Mouse (Mus musculus): ENCODE results near the gene Nanog. TPM values are rescaled to one million over a fixed set of nuclear protein-coding genes. Genes with fewer than 3 reads are reported as not detected.

Gene Nanog
- polyA plus RNA-seq, 1 experiment from 2014 or later = 0.11 TPM

- DNase-seq (ENCODE audit: low spot score) = no peak
- Histone ChIP-seq H3K4me2 (ENCODE audit: low read depth, low read length) (no peak overlapping the region), H3K4me3 (ENCODE audit: low read depth, low read length) (no peak overlapping the region), H3K9me3 (ENCODE audit: control insufficient read depth, low read length) (no peaks in the 10 kb centered on the region), H3K9ac (ENCODE audit: low read depth, low read length) (no peak overlapping the region), H3K4me1 (ENCODE audit: control insufficient read depth, insufficient read depth, low read length) (peaks cover 3% of the 10 kb centered on the region; the same call in 1 of the 2 replicates), H3K27ac (replicated peaks; ENCODE audit: low read depth, low read length) (no peak overlapping the region), H3K36me3 (ENCODE audit: control insufficient read depth, insufficient read depth, low read length) (no peaks in the 10 kb centered on the region), H3K27me3 (replicated peaks; ENCODE audit: control insufficient read depth, insufficient read depth, low read length) (no peaks in the 10 kb centered on the region; the same call in 1 of the 2 replicates)
- 74% methylated on average over 11 of the region's 11 CpGs for WGBS
- no peak for ATAC-seq (ENCODE audit: low read depth)
Measured at GRCm38 (mm10) chr6:122762952-122763700, 55.8 kb downstream of the Nanog start.

- Histone ChIP-seq H3K36me3 (ENCODE audit: control insufficient read depth, insufficient read depth, low read length) (no peaks in the 10 kb centered on the region), H3K9me3 (ENCODE audit: control insufficient read depth, low read length) (no peaks in the 10 kb centered on the region), H3K4me1 (ENCODE audit: control insufficient read depth, insufficient read depth, low read length) (peaks cover 3% of the 10 kb centered on the region; the same call in 1 of the 2 replicates), H3K27me3 (replicated peaks; ENCODE audit: control insufficient read depth, insufficient read depth, low read length) (no peaks in the 10 kb centered on the region; the same call in 1 of the 2 replicates), H3K4me2 (ENCODE audit: low read depth, low read length) (peak overlapping the region; percentile 92), H3K27ac (replicated peaks; ENCODE audit: low read depth, low read length) (no peak overlapping the region; the same call in 1 of the 2 replicates), H3K9ac (ENCODE audit: low read depth, low read length) (peak overlapping the region; percentile 58), H3K4me3 (ENCODE audit: low read depth, low read length) (peak overlapping the region; percentile 48)
- WGBS = 31% methylated on average over 17 of the region's 17 CpGs
- DNase-seq (ENCODE audit: low spot score) (no peak), ATAC-seq (ENCODE audit: low read depth) (0 out of 2 replicates have a peak, but pooled peaks have one; percentile 3)
Measured at GRCm38 (mm10) chr6:122763844-122764445, 56.7 kb downstream of the Nanog start.

Other genes with a start within 250 kb of the Nanog start
- gene Rimklb, start 208.7 kb upstream of the Nanog start, polyA plus RNA-seq (2014; fragmentation: Nextera tagmentation; extraction: Ambion mirVana) = 10.5 and 15.9 TPM in 2 replicates
- 70.7 and 98.8 TPM in 2 replicates for gene Mfap5, start 201.6 kb upstream of the Nanog start, polyA plus RNA-seq (2014; fragmentation: Nextera tagmentation; extraction: Ambion mirVana)
- 0.13 and 0.16 TPM in 2 replicates for gene Aicda, start 153.7 kb upstream of the Nanog start, polyA plus RNA-seq (2014; fragmentation: Nextera tagmentation; extraction: Ambion mirVana)
- 4.1 and 5.5 TPM in 2 replicates for gene Apobec1, start 105.0 kb upstream of the Nanog start, polyA plus RNA-seq (2014; fragmentation: Nextera tagmentation; extraction: Ambion mirVana)
- 0.37 TPM in 1 of 2 replicates, not detected in the other for gene Gdf3, start 97.4 kb upstream of the Nanog start, polyA plus RNA-seq (2014; fragmentation: Nextera tagmentation; extraction: Ambion mirVana)
- gene Dppa3, start 81.1 kb upstream of the Nanog start, polyA plus RNA-seq (2014; fragmentation: Nextera tagmentation; extraction: Ambion mirVana) = not detected in 2 replicates
- 23.9 and 32.0 TPM in 2 replicates for gene Slc2a3, start 94.2 kb downstream of the Nanog start, polyA plus RNA-seq (2014; fragmentation: Nextera tagmentation; extraction: Ambion mirVana)
- 9.0 and 9.7 TPM in 2 replicates for gene Foxj2, start 112.4 kb downstream of the Nanog start, polyA plus RNA-seq (2014; fragmentation: Nextera tagmentation; extraction: Ambion mirVana)
- gene C3ar1, start 148.7 kb downstream of the Nanog start, polyA plus RNA-seq (2014; fragmentation: Nextera tagmentation; extraction: Ambion mirVana) = 4.8 and 5.1 TPM in 2 replicates
- 58.8 and 60.4 TPM in 2 replicates for gene Necap1, start 167.0 kb downstream of the Nanog start, polyA plus RNA-seq (2014; fragmentation: Nextera tagmentation; extraction: Ambion mirVana)
- 4.5 and 8.3 TPM in 2 replicates for gene Clec4a1, start 214.4 kb downstream of the Nanog start, polyA plus RNA-seq (2014; fragmentation: Nextera tagmentation; extraction: Ambion mirVana)
- 4.3 and 8.3 TPM in 2 replicates for gene Clec4a3, start 245.0 kb downstream of the Nanog start, polyA plus RNA-seq (2014; fragmentation: Nextera tagmentation; extraction: Ambion mirVana)